Mouse (Mus musculus) retina, postnatal 7 days (tissue): ENCODE data around the gene Il1rl1.

Source experiments
- DNase-seq: peaks from one replicate; pipeline ENCODE4 v3.0.0-alpha.2; 2012; ENCODE audit warnings: low read depth, low spot score

The Il1rl1 gene

DNA sequence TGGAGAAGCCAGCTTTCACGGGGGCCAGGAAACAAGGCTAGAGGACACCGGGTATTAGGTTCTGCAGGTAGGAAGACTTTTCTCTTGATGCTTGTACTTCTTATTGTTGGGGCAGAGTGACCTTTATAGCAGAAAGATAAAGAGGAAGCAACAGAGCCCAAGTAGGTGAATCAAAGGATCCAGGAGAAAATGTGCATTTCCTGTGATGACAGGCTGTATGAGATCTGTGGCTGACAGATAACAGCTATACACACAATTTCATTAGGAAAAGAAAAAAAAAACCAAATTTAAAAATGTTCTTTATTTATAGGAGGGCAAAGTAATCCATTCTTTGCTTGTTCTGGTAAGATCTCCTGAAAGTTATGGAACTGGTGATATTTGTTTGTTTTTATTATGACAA lies 8.0 kb downstream of the Il1rl1 start:
- no peak for DNase-seq

DNA sequence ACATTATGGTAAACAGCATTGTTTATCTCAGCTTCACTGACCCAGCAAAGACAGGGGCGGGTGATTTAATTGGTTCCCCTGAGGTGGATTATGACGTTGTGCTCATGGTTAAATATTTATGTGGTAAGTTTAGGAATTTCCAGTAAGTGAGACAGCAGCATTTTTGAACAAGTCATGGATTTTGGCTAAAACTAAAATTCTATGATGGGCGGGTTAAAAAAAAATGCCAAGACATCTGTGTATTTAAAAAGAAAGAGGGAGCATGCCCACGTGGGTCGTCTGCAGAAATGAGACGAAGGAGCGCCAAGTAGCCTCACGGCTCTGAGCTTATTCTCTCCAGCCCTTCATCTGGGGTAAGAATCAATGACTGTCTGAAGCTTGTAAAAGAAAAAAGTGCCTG lies 10.1 kb downstream of the Il1rl1 start:
- DNase-seq = no peak

DNA sequence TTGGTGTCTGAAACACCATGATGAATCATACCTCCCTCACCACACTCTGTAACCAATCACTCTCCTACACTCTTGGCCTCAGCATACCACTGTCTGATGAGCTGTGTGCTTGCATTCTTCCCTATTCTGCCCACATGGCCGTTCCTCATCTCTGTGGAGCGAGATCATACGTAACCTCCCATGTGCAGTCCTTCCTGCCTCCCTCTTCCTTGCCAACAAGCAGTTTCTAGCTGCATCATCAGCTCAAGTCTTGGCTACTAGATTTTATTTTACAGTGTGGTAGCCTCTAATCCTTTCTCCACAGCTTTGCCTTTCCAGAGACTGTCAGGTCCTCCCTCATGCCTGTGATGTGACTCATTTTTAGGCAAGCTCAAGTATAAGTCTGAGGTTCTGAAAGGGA lies 15.4 kb downstream of the Il1rl1 start:
- no peak for DNase-seq

DNA sequence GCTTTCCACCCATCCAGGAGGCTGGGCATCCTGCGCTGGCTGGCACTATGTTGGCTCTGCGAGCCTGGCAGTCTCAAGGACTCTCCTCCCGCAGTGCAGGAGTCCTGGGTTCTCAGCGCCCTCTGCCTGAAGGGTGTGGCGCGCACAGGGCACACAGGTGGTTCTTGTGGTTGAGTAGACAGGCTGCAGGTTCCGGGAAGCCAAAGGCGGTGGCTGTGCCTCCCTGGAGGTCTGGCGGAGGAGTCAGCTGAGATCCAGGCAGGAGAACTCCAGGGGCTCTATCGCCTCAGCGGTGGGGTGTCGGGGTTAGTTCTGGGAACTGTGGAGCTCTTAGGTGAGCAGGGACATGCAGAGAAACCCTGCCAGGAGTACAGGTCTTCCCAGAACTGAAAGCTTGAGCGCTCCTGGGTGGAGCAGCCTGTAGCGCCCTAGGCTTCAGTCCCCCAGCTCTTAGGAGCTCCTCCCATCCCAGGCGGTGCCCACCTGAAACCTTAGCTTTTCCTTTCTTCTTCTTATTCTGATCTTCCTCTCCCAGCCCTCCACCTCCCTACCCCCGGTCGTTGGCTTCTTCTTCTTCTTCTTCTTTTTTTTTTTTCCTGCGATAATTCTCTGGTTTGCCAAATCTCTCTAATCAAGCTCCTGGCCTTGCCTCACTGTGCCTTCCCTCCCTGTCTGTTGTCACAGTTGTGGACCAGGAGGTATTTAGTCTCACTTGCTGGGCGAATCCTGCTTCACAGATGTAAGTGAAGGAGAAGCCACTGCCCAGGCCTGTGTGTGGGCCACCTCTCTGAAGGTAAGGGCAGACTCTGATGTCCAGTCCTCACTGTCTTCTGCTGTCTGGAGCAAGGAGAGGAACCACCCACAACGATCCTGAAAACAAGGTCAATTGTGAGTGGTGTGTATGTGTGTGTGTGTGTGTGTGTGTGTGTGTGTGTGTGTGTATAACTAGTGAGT lies 36.4 kb downstream of the Il1rl1 start, which contains the start of gene Il18r1:
Gene Il18r1 (plus strand): TSS at position 76 of the 954 bp plus-strand sequence.
- DNase-seq = no peak

DNA sequence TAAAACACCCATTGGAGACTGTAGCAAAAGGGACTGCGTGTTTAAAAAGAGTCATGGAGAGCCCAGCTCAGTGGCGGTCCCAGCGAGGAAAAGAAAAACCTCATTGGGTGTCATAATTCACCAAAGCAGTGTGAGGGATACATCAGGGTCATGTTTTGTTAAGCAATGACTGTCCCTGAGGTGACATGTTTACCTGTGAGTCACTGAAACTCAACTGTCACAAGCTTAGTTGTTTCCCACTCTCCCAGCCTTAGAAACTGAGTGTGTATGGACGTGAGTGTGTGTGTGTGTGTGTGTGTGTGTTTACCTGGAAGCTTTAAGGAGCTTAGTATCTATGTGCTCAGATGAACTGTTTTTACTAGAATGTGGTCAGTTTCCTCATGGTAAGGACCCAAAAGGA lies 37.9 kb downstream of the Il1rl1 start:
- no peak for DNase-seq

DNA sequence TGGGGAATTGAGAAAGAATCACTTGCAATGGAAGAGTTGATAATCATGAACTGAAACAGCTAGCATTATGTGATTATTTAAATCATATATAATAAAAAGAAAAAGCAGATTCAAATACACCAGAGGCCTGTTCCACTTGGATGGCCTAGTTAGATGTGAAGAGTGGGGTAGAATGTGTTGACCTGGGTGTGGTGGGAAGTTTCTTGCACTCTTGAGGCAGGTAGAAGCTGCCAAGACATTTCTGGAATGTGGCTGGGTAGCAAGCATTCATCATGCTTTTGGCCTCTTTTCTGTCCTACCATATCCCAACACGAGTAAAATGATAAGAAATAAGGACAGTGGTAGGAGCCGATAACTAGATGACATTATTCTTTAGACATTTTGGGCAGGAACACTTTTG lies 39.4 kb downstream of the Il1rl1 start:
- DNase-seq = no peak

DNA sequence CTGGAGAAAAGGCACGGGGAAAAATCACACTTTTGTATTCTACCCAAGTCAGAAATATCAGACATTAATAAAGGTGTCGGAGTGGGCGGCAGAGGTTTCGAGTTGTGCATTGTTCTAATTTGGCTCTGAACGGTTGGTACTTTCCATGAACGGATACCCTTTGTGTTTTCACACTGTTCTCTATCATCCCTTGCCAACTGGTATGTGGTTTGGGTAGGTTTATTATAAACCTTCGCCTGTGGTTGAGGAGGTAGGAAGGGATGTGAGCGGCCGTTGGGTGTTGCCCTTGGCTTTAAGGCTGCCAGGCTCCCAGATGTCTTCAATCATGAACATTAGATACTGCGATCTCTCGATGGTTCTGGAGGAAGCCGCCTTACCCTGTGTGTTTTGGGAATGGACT lies 40.5 kb downstream of the Il1rl1 start:
- no peak for DNase-seq

DNA sequence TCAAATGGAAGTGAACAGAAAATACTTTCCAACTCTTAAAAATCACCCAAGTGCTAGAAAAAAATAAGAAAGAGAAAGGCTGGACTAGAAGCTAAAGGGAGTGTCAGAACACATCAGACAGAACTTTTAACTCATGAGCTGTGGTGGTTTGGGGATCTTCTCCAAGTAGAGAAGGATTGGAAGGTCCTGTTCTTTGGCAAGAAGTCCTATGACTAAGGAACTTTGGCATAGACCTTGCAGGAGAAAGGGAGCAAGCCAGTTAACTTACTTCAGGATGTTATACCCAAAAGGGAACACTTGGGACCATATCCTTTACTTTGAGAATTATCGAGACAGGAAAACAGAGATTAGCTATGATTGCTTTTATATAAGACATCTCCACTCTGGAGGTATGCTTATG lies 43.0 kb downstream of the Il1rl1 start:
- no peak for DNase-seq

DNA sequence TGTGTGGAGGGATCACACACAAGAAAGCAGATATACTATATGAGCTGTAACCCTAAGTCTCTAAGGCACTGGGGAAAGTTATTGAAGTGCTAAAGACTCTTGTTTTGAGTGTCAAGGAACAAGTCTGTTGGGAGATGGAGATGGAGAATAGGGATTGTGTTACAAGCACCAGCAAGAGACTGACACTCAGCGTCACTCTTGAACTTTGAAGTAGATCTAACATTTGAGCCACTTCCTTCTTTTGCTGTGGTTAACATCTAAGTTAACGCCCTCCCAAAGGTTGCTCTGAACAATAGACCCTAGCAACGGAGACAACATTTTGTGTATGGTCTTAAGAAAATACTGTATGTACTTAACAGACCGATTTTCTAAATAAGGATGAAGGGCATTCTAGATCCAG lies 44.3 kb downstream of the Il1rl1 start:
- DNase-seq = no peak

DNA sequence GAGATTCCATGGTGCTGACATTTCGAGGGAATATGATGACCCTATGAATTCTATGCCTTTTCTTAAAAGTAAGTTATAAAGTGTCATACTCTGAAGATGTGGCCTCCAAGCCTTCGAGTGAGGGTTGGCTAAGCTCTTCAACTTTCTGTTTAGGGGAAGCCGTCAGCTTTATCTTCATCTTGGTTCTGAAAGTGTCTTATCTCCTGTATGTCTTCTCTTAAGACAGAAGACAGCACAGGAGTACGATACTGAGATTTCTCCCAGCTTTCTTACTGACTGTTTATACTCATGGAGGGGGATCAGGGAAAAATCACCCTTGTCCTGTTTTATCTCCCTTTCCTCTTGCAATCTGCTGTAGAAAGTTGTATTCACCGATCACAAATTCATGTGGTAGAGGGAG lies 45.0 kb downstream of the Il1rl1 start:
- no peak for DNase-seq

DNA sequence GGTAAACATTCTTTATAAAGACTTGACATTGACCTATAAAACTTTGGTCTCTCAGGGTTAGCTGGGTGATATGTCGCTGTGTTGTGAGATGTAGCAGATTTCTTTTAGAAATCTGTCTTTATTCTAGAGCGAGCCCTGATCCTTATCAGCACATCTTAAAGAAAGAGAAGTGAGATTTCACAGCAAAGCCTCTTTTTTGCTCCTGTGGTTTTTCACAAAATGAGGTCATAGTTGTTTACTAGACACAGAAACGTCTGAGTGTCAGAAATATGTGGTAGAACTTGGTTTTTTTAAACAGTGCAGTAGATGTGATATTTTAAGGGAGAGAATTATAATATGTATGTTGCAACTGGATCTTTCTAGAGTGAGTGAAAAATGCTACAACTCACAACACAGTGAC lies 46.3 kb downstream of the Il1rl1 start:
- no peak for DNase-seq

DNA sequence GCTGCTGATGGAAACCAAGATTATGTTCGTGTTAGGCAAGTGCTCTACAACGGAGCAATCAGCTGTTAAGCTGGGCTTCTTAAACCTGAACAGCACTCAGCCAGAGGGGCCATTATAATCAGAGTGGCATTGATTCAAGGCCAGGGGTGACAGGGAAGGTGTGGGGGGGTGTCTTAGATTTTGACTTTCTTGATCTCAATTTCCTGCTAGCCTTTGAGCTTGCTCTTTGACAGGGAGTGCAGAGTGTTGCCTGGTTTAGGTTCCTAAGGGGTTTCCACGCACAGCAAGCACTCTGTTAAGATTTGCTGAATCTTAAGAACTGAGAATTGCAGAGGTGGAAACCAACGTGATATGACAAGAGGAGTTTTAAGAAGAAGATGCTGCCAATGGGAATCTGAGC lies 47.4 kb downstream of the Il1rl1 start:
- no peak for DNase-seq

DNA sequence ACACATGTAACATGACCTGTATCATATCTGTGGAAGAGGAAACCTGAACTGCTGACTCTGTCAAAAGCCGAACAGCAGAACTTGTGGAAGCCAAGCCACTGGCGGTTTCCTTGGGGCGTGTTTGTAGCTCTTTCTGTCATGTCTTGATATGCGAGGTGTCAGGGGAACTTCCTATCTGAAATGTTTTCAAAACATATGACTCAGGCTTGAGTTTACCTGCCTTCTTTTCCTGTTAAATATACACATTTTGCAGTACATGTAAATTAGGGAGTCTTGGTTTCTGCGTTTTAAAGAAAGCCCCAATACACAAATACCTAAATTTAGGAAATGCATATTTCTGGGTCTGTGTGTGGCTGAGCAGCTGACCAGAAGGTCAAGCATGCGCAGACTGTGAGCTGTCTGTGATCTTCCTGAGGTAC lies 50.1 kb downstream of the Il1rl1 start:
- DNase-seq = no peak

DNA sequence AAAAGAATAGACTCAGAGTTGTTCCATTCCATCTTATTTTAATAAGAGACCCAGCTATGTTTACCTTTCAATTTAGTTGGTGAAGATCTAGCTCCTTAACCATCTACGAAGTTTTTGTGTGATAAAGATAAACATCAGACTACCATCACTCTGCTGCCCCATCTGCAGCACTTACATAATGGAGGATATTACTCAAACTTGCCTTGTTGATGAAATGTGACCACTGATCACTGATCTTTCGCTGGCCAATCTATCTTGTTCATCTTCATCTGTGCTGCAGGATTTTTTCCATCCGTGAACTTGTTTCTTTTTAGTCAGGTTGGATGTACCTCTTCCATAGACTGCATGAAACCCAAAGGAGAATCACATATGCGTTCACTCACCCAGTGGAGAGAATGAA lies 65.2 kb downstream of the Il1rl1 start:
- no peak for DNase-seq

DNA sequence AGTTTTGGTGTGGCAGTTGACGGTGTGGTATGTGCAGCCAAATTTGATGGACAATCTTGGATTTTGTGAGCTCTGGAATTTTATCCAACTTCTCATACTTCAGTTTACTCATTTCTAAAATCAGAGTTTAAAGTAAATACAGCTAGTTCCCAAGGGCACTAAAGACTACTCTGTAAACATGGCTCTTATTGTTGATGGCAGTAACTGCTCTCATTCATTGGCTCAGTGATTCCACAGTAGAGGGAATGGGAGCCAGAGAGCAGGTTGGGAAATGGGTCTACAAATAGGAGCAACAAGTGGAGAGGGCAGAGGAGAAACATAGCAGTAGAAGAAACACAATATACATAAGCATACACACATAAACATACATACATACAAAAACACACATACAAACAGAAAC lies 70.3 kb downstream of the Il1rl1 start:
- DNase-seq = no peak

DNA sequence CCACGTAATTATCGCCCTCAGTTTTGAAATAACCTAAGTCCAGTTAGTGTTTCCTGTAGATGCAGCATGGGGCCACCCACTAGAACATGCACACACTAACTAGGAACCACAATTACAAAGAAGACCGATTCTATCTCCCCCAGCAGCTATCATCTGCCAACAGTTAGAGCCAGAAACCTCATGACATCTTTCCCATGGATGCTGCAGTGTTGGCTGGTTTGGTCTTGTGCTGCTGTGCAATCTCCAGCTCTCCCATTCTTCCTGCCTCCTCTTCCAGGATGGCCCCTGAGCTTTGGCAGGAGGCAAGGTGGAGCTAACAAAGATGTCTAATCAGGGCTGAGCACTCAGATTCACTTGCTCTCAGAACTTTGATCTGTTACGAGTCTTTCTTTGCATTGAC lies 71.8 kb downstream of the Il1rl1 start:
- DNase-seq = no peak

DNA sequence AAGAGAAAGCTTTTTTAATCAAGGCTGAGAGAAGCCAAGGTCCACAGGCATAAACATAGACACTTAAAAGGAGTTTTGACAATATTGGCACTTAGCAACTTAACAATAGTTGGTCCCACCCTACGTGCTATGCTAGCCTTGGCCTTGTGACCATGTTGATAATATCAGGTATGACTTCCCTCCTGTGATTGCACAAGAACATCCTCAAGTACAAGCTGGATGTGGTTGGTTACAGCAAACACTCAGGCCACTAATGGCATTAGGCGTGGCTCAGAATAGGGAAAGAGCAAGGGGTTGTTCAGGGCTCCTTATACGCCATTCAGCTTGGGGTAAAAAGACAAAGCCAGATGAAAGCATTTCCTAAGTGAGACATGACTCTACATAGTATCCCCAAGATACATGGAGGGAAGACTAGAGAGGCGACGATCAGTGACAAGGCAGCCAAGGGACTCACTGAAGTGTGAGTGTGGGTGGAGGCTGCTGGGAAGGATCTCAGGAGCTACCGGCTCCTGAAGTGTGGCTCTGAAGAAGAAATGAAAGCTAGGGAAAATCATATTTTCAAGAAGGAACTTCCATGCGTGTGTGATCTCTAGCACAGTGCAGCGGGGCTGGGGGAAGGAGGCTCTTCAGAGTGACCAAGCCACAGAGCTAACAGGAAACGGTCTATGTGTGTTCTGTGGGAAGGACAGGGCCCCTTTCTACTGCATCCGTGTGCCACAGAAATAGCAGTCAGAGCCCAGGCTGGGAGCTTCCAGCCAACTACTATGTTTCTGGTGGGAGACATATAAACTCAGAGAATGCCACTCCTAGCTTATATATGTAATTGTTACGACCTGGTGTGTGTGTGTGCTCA lies 72.4 kb downstream of the Il1rl1 start:
- no peak for DNase-seq

DNA sequence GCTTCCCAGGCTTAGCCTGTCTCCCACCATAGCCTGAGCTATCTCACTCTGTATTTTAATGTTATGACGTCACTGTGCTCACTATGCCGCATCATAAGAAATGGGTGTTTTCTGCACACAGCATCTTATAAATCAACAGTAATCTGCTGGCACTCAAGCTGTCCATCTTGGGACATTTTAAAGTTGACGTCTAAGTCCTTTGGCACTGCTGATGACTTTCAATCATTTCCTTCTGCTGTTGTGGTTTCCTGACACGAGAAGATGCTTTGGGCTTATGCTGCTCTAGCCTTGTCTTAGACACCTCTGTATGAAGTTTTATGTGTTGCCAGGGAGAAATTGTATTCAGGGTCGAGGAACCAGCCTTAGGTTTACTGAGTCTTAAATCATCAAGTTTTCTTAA lies 75.2 kb downstream of the Il1rl1 start:
- DNase-seq = no peak
